In genomic region chr13:95017916-95018315, GRCm38 (mm10) we compare ENCODE assay signal across 8 mouse cellular contexts. TPM values are rescaled to one million over a fixed set of nuclear protein-coding genes. Genes with fewer than 3 reads are reported as not detected.
DNase-seq lines count a peak whose midpoint lies in the region; ATAC-seq and TF ChIP-seq lines count a peak whose summit lies in the region.

No protein-coding gene starts in this region.

- no peaks in the 10 kb centered on the region for H3K27me3 ChIP-seq in cerebellum, adult 2 months (ENCODE audit: control insufficient read depth, insufficient read depth, low read length)
- H3K27me3 ChIP-seq in midbrain, embryonic 16.5 days (ENCODE audit: control insufficient read depth, insufficient read depth, low read depth, low read length), result no peaks in the 10 kb centered on the region
- no peaks in the 10 kb centered on the region for H3K27me3 ChIP-seq in stomach, embryonic 14.5 days (ENCODE audit: control insufficient read depth, insufficient read depth, low read length)

- H3K9me3 ChIP-seq in midbrain, embryonic 16.5 days (replicated peaks; ENCODE audit: control insufficient read depth, low read length, poor library complexity, severe bottlenecking), result no peaks in the 10 kb centered on the region
- no peaks in the 10 kb centered on the region for H3K9me3 ChIP-seq in stomach, embryonic 14.5 days (ENCODE audit: control insufficient read depth, low read depth, low read length)

- no peak for TF ChIP-seq POLR2A in cerebellum, adult 2 months (IDR thresholded peaks at IDR 0.05; ENCODE audit: borderline replicate concordance, insufficient read depth, low read length)

- 7% methylated on average over 9 of the region's 9 CpGs for WGBS in cerebellum, adult 2 months
- WGBS in midbrain, embryonic 16.5 days, result 2% methylated on average over 9 of the region's 9 CpGs
- WGBS in stomach, embryonic 14.5 days, result 6% methylated on average over 9 of the region's 9 CpGs

- H3K4me1 ChIP-seq in cerebellum, adult 2 months (ENCODE audit: control insufficient read depth, insufficient read depth, low read length), result no peaks in the 10 kb centered on the region; the same call in 1 of the 2 replicates
- peaks cover 8% of the 10 kb centered on the region; the same call in 1 of the 2 replicates for H3K4me1 ChIP-seq in midbrain, embryonic 16.5 days (ENCODE audit: control insufficient read depth, insufficient read depth, low read length)
- 0 out of 2 replicates have a peak, but pooled peaks cover 4% of the 10 kb centered on the region for H3K4me1 ChIP-seq in stomach, embryonic 14.5 days (ENCODE audit: control insufficient read depth, insufficient read depth, low read length)

- no peak; the same call in 1 of the 2 replicates for ATAC-seq in cerebellum, adult (ENCODE audit: insufficient number of reproducible peaks, low FRiP score, low TSS enrichment)
- peak; percentile 88 for ATAC-seq in midbrain, embryonic 16.5 days
- ATAC-seq in stomach, embryonic 14.5 days (ENCODE audit: insufficient number of reproducible peaks, insufficient read depth, low FRiP score, low read depth), result peak; percentile 77; the same call in 1 of the 2 replicates

- intact Hi-C loops in left cerebral cortex, postnatal 4 days (cut with DNase I), result loop anchor here (5.0 to 10.0 kb wide), 2 partner anchors 269 to 327 kb away; no protein-coding TSS in a partner anchor

- H3K4me3 ChIP-seq in cerebellum, adult 2 months (replicated peaks; ENCODE audit: insufficient read depth, low read depth, low read length), result no peak overlapping the region
- H3K4me3 ChIP-seq in midbrain, embryonic 16.5 days (ENCODE audit: low read depth, low read length), result no peak overlapping the region
- no peak overlapping the region for H3K4me3 ChIP-seq in stomach, embryonic 14.5 days (ENCODE audit: low read depth, low read length)

- peak overlapping the region; percentile 23; the same call in 1 of the 2 replicates for H3K4me2 ChIP-seq in midbrain, embryonic 16.5 days (ENCODE audit: low read length)
- H3K4me2 ChIP-seq in stomach, embryonic 14.5 days (replicated peaks; ENCODE audit: low read depth, low read length), result no peak overlapping the region

- TF ChIP-seq CTCF in cerebellum, adult 2 months (IDR thresholded peaks at IDR 0.05; ENCODE audit: borderline replicate concordance, insufficient read depth, low read depth, low read length), result peak; percentile 70

- H3K36me3 ChIP-seq in midbrain, embryonic 16.5 days (ENCODE audit: control insufficient read depth, insufficient read depth, low read length), result peaks cover 3% of the 10 kb centered on the region; the same call in 1 of the 2 replicates
- H3K36me3 ChIP-seq in stomach, embryonic 14.5 days (ENCODE audit: control insufficient read depth, insufficient read depth, low read length), result no peaks in the 10 kb centered on the region; the same call in 1 of the 2 replicates

- DNase-seq in cerebellum, adult 11 months, result peak; percentile 39
- DNase-seq in cerebellum, adult 2 months, result peak; percentile 49 to 63
- DNase-seq in forelimb bud, embryonic 11.5 days (ENCODE audit: low read depth, low spot score), result peak; percentile 86
- peak; percentile 48 for DNase-seq in kidney, adult 11 months
- peak; percentile 82 for DNase-seq in left cerebral cortex, postnatal 4 days

- H3K9ac ChIP-seq in midbrain, embryonic 16.5 days (ENCODE audit: low read depth, low read length), result peak overlapping the region; percentile 57
- H3K9ac ChIP-seq in stomach, embryonic 14.5 days (replicated peaks; ENCODE audit: low read depth, low read length), result no peak overlapping the region

- no peak overlapping the region for H3K27ac ChIP-seq in cerebellum, adult 2 months (ENCODE audit: insufficient read depth, low read length)
- H3K27ac ChIP-seq in midbrain, embryonic 16.5 days (ENCODE audit: low read length), result peak overlapping the region; percentile 64
- H3K27ac ChIP-seq in stomach, embryonic 14.5 days (ENCODE audit: low read length), result no peak overlapping the region

RNA-seq across cellular contexts. Expression of gene Wdr41, which starts 41.8 kb away (rescaled TPM):
- 29.5 and 30.5 TPM in 2 replicates for polyA plus RNA-seq in cerebellum, adult 2 months (2012; rRNA removed)
- total RNA-seq in left cerebral cortex, postnatal 4 days (2021), result 10 to 100 TPM; 24.8 to 28.1 TPM
- polyA plus RNA-seq in midbrain, embryonic 16.5 days (2015; fragmentation: Nextera tagmentation; extraction: Ambion mirVana), result 25.6 and 27.4 TPM in 2 replicates
- polyA plus RNA-seq in stomach, embryonic 14.5 days (2014; fragmentation: Nextera tagmentation; extraction: Ambion mirVana), result 24.3 and 26.5 TPM in 2 replicates
